Mouse (Mus musculus) heart, postnatal 14 days (tissue): Measurements from ENCODE around the gene Tedc1. TPM values are rescaled to one million over a fixed set of nuclear protein-coding genes. Genes with fewer than 3 reads are reported as not detected.

Experiments used
- DNase-seq, 2 experiments: peaks; one replicate each; pipeline ENCODE4 v3.0.0; 2021 to 2022
- intact Hi-C: fragments of 180-260 bp; cut with DNase I; formaldehyde crosslinking; loops from one replicate; pipeline ENCODE4 v1.15.1; 2025
- long read RNA-seq, 2 experiments: library from polyadenylated mRNA; stranded (forward); transcript quantifications; one replicate each; pipeline ENCODE4 v2.0.0; 2021
- total RNA-seq, 2 experiments: library from RNA; stranded (reverse); gene quantifications; 2 replicates each; pipeline ENCODE4 v1.2.3; 2021

Gene Tedc1
- 1 to 10 TPM; 1.1 to 2.1 TPM for total RNA-seq
- long read RNA-seq, experiment 1, partial matches to known transcripts = 0 of 2 reads
- long read RNA-seq, experiment 1, other reads (novel, unspliced or antisense) = 1 of 2 reads
- long read RNA-seq, experiment 2, partial matches to known transcripts = 0 of 3 reads
- long read RNA-seq, experiment 2, other reads (novel, unspliced or antisense) = 2 of 3 reads

- peak; percentile 100 for DNase-seq
- intact Hi-C loops = loop anchor here (1.0 to 2.0 kb wide), 2 partner anchors 37 to 151 kb away; no protein-coding TSS in a partner anchor
Measured at GRCm38 (mm10) chr12:113155887-113156539, at the start of gene Tedc1. Tedc1 (plus strand) TSS chr12:113156421.

DNA sequence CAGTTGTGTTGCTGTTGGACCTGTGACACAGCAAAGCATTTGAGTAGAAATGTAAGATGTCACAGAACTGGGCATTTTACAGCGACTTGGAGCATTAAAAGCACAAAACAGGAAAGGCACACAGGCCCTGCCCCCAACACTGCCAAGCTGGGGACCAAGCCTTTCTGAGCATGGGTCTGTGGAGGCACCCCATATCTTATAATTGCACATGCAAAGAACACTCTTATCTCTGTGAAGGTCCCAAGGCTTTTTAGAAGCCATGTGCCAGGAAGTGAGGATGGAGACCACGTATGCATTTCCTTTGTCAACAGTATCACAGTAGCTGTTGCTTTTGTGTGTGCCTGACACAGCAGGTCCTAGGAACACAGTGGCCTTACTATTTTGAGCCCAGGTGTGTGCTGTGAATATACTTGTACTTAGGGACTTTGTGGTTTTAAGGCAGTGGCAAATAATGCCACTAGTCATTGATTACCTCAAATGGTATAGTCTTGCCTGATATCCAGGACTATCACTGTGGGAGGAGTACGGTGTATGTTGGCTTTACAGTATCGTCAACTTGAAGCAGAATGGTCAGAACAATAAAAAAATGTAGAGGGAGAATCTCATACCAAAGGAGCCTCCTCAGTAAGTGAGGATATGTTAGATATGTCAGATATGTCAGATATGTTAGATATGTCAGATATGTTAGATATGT, 48.6 kb upstream of the Tedc1 start:
- intact Hi-C loops = no loop called here
- no peak for DNase-seq

DNA sequence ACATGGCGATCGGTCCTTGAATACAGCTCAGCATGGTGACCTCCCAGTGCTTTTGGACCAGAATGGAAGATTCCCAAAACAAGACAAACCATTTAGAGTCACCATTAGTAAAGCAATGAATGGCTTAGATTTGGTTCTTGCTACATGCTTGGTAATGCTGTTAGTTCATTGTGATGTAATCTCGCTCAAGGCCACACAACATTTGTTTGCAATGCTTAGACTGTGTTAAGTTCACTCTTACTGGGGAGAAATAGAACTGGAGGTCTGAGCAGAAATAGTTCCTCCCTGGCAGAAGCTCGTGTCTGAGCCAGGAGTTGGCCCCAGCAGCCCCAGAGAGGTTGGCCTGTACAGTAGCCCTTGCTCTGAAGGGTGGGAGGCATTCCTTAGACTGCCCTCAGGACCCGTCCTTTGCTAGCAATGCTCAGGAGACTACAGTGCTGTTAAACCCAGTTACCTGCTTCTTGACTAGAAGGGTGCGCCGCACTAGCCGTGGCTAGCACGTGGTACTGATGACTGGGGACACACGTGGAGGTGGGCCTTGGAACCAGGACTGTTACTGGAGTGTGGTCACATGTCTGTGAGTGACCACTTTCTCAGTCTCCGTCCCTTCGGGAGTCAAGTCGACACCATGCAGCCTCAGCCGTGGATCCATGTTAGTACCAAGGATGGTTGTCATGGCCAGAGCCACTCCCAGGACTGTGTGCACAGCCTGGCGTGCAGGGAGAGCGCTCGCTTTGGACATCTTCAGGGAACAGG, 47.5 kb upstream of the Tedc1 start:
- no peak for DNase-seq
- intact Hi-C loops = no loop called here

DNA sequence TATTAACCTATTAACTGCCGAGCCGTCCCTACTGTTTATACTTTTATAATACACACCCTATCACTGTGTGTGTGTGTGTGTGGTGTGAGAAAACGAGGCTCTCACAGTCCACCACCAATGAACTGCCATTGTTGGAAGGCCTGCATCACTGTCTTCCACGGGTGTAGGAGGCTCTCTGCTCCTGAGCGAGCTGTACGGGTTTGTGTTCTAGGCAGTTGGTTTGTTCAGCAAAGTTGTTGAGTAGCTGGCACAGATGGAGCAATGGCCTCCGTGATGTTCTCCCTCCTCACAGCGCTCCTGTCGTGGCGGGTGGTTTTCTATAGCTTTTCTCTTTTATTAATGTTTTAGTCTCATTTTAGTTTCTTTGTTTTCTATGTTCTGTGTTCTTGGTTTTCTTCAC, 46.4 kb upstream of the Tedc1 start:
- intact Hi-C loops = no loop called here

GRCm38 (mm10) chr12:113114141-113114540, 42.1 kb upstream of the Tedc1 start:
- intact Hi-C loops = no loop called here
- DNase-seq = no peak

More for the DNA sequence above, 46.4 kb upstream of the Tedc1 start:
- DNase-seq = no peak

DNA sequence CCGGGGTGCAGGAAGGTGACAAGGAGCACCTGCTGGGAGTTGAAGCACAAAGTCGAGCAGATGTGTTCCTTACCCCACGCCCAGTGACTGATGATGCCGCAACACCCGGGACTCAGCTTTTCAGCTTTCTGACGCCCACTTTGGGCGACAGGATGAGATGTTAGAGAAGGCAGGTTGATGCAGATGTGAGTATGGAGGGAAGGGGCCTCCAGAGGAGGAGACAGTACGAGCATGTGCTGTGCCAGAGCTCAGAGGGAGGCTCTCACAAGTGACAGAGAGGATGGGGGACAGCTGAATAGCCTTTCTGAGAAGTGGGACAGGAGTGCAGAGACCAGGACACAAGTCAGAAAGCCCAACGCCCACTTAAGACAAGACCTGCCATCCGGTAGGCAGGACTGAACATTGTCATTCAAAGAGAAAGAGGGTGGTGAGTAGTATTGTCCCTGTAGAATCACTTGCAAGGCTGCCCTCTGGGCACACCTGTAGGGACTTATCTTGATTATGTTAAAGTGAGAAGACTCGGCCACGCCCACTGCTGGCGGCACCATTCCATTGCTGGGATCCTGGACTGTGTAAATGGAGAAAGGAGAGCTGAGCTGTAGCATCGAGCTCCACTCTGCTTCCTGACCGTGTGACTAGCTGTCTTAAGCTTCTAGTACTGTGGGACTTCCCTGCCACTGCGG, 41.2 kb upstream of the Tedc1 start:
- no peak for DNase-seq
- intact Hi-C loops = no loop called here

- DNase-seq = peak; percentile 88 to 92
- intact Hi-C loops = loop anchor here (1.0 to 2.0 kb wide), 2 partner anchors 21 to 37 kb away; partner anchors contain the start of genes Crip2 and Tedc1
Measured at GRCm38 (mm10) chr12:113119516-113120410, 36.5 kb upstream of the Tedc1 start.

- no peak for DNase-seq
- intact Hi-C loops = no loop called here
Measured at GRCm38 (mm10) chr12:113124726-113125125, 31.5 kb upstream of the Tedc1 start.

GRCm38 (mm10) chr12:113130732-113131131, 25.5 kb upstream of the Tedc1 start:
- intact Hi-C loops = no loop called here

DNA sequence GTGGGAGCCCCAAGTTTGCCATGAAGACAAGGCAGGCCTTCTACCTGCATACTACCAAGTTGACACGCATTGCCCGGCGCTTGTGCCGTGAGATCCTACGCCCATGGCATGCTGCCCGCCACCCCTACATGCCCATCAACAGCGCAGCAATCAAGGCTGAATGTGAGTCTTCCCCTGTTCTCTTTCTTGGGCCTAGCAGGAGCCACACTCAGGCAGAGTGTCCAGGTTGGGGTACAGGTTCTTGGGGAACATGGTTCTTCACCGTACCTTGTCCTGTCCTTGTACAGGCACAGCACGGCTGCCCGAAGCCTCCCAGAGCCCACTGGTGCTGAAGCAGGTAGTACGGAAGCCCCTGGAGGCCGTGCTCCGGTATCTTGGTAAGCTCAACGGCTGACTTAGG, 24.6 kb upstream of the Tedc1 start:
- DNase-seq = no peak
- intact Hi-C loops = no loop called here

More at GRCm38 (mm10) chr12:113130732-113131131, 25.5 kb upstream of the Tedc1 start:
- DNase-seq = no peak

DNA sequence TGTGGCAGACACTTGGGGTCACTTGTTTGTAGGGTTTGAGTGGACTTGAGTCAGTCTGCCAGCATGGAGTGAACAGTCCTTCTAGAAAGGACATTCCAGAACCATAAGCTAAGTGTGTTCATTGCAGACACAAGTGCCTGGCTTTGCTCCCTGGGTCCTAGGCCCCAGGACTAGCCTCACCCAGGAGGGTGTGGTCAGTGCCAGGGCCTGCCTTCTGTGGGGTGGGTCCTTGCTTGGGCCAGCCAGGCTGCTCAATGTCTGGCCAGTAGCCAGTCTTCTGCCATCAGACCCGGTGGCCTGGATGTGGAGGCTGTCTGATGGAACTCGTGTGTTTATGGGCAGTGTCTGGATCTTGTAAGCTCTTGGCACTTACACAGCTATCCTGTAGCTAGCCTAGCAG, 23.7 kb upstream of the Tedc1 start:
- intact Hi-C loops = no loop called here
- DNase-seq = peak; percentile 83 to 89

DNA sequence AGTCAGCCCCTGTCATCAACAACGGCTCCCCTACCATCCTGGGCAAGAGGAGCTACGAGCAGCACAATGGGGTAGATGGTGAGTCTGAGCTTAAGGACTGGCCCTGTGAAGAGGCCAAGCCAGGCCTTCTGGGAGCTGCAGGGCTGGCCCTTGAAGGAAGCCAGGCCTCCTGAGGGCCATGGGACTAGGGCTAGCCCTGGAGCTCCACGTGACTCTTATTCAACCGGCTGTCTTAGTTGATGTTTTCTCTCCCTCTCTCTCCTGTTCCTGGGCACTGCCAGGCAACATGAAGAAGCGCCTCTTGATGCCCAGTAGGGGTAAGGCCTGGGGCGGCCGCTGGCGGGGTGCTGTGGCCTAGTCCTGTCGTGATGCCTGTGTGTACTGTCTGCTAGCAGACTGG, 23.0 kb upstream of the Tedc1 start:
- no peak for DNase-seq
- intact Hi-C loops = no loop called here

DNA sequence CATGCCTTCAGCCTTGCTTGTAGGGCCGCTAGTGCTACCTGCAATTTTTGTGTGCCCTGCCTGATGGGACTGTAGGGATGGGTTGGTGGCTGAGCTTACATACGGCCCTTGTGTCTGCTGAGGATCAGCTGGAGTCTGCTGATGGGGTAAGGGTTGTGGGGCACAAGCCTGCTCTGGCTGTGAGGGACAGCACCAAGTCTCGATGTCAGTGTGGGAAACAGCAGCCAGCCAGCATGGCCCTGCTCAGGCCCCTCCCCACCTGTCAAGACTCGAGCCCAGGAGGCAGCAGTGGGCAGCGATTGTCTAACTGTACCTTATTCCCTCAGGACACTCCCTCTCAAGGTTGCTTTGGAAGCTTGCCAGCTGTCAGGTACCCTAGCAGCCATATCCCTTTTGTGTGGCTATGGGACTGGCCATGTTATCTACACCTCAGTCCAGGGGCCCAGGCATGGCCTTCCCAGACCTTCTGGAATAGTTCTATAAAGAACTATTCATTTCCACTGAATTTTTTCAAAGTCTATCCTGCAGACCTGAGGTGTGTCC, 22.3 kb upstream of the Tedc1 start:
- DNase-seq = no peak
- intact Hi-C loops = no loop called here

DNA sequence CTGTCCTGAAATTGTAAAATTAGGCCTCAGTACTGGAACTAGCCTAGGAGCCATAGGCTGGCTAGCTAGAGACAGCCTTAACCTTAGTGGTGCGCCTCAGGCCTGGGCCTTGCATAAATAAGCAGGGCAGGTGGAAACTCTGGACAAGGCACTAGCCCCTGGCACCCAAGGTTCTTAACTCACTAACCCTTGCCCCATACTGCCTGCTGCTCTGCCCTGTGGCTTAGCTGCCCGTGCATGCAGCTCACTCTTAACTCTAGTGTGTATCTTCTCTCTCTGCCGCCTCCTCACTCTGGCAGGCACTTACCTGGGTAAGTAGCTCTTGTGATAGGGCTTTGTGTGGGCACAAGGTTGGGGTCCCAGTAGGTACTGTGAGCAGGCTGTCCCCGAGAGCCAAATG, 21.7 kb upstream of the Tedc1 start:
- intact Hi-C loops = no loop called here
- DNase-seq = no peak

GRCm38 (mm10) chr12:113135401-113135800, 20.8 kb upstream of the Tedc1 start:
- DNase-seq = no peak

GRCm38 (mm10) chr12:113136492-113137020, 19.7 kb upstream of the Tedc1 start:
- no peak for DNase-seq
- intact Hi-C loops = no loop called here

More at GRCm38 (mm10) chr12:113135401-113135800, 20.8 kb upstream of the Tedc1 start:
- intact Hi-C loops = no loop called here

- intact Hi-C loops = no loop called here
- peak; percentile 40 to 44 for DNase-seq
Measured at GRCm38 (mm10) chr12:113137260-113138213, 18.7 kb upstream of the Tedc1 start.

- DNase-seq = no peak
- intact Hi-C loops = no loop called here
Measured at GRCm38 (mm10) chr12:113138291-113138690, 17.9 kb upstream of the Tedc1 start.
